ENCODE assay signal across 8 mouse cellular contexts in genomic region chr7:35586055-35586905, GRCm38 (mm10). TPM values are rescaled to one million over a fixed set of nuclear protein-coding genes. Genes with fewer than 3 reads are reported as not detected.
DNase-seq lines count a peak whose midpoint lies in the region; ATAC-seq and TF ChIP-seq lines count a peak whose summit lies in the region.

Gene Ankrd27, plus strand, starts transcription at chr7:35586244.

- peak; percentile 96 for DNase-seq in 3T3-L1 (ENCODE audit: low read depth, low spot score)
- peak; percentile 81 to 90 for DNase-seq in adrenal gland, postnatal 4 days (ENCODE audit: low spot score in 2 of 2)
- peak; percentile 99 for DNase-seq in embryonic facial prominence, embryonic 14.5 days (ENCODE audit: low spot score)
- DNase-seq in heart, adult 2 months = peak; percentile 95
- peak; percentile 97 to 98 for DNase-seq in kidney, adult 8-10 months
- DNase-seq in spleen, postnatal 10 days (ENCODE audit: low spot score in 2 of 2) = peak; percentile 92 to 93

- TF ChIP-seq CTCF in heart, adult 2 months (IDR thresholded peaks at IDR 0.05) = no peak

- H3K79me2 ChIP-seq in heart, adult 2 months (replicated peaks; ENCODE audit: control insufficient read depth, insufficient read depth, low read length) = no peaks in the 10 kb centered on the region; the same call in 1 of the 2 replicates

- H3K4me3 ChIP-seq in embryonic facial prominence, embryonic 14.5 days (ENCODE audit: low read depth, low read length) = peak within 1 kb of the TSS; percentile 88
- H3K4me3 ChIP-seq in heart, adult 2 months = peak within 1 kb of the TSS; percentile 81
- peak within 1 kb of the TSS; percentile 88 for H3K4me3 ChIP-seq in limb, embryonic 13.5 days
- peak within 1 kb of the TSS; percentile 94 for H3K4me3 ChIP-seq in midbrain, embryonic 16.5 days (ENCODE audit: low read depth, low read length)

- WGBS in embryonic facial prominence, embryonic 14.5 days = under 1% methylated on average over 43 of the region's 49 CpGs
- under 1% methylated on average over 49 of the region's 49 CpGs for WGBS in heart, adult 2 months
- under 1% methylated on average over 49 of the region's 49 CpGs for WGBS in limb, embryonic 13.5 days
- WGBS in midbrain, embryonic 16.5 days = under 1% methylated on average over 49 of the region's 49 CpGs

- peak; percentile 76 for TF ChIP-seq POLR2A in heart, adult 2 months (IDR thresholded peaks at IDR 0.05; ENCODE audit: insufficient read depth, low read depth, low read length)

- peak within 1 kb of the TSS; percentile 82 for H3K9ac ChIP-seq in embryonic facial prominence, embryonic 14.5 days (ENCODE audit: low read depth, low read length)
- peak within 1 kb of the TSS; percentile 66 for H3K9ac ChIP-seq in heart, adult 2 months (ENCODE audit: low read depth, low read length)
- H3K9ac ChIP-seq in limb, embryonic 13.5 days = peak within 1 kb of the TSS; percentile 92
- peak within 1 kb of the TSS; percentile 94 for H3K9ac ChIP-seq in midbrain, embryonic 16.5 days (ENCODE audit: low read depth, low read length)

- peak; percentile 98 for ATAC-seq in embryonic facial prominence, embryonic 14.5 days (ENCODE audit: low read depth)
- ATAC-seq in limb, embryonic 13.5 days (ENCODE audit: low FRiP score, low read depth) = peak; percentile 95
- ATAC-seq in midbrain, embryonic 16.5 days = peak; percentile 99

- H3K4me1 ChIP-seq in embryonic facial prominence, embryonic 14.5 days (ENCODE audit: control insufficient read depth, insufficient read depth, low read length) = peaks cover 21% of the 10 kb centered on the region
- peaks cover 1% of the 10 kb centered on the region; the same call in 1 of the 2 replicates for H3K4me1 ChIP-seq in heart, adult 2 months (ENCODE audit: control insufficient read depth, insufficient read depth, low read length)
- peaks cover 49% of the 10 kb centered on the region for H3K4me1 ChIP-seq in limb, embryonic 13.5 days
- H3K4me1 ChIP-seq in midbrain, embryonic 16.5 days (ENCODE audit: control insufficient read depth, insufficient read depth, low read length) = peaks cover 22% of the 10 kb centered on the region

- intact Hi-C loops in heart, adult 2 months (cut with DNase I) = loop anchor here (5.0 kb wide), 1 partner anchor 61 kb away; the partner anchor contains the start of gene Pdcd5

- H3K27ac ChIP-seq in embryonic facial prominence, embryonic 14.5 days (replicated peaks; ENCODE audit: low read depth, low read length) = peak within 1 kb of the TSS; percentile 54
- peak within 1 kb of the TSS; percentile 77 for H3K27ac ChIP-seq in heart, adult 2 months
- H3K27ac ChIP-seq in limb, embryonic 13.5 days = peak within 1 kb of the TSS; percentile 88
- H3K27ac ChIP-seq in midbrain, embryonic 16.5 days (ENCODE audit: low read length) = peak within 1 kb of the TSS; percentile 72

- TF ChIP-seq EP300 in heart, adult 2 months (IDR thresholded peaks at IDR 0.05; ENCODE audit: insufficient read depth, low read depth, low read length) = no peak

- peaks cover 38% of the 10 kb centered on the region for H3K27me3 ChIP-seq in embryonic facial prominence, embryonic 14.5 days (replicated peaks; ENCODE audit: control insufficient read depth, insufficient read depth, low read length)
- H3K27me3 ChIP-seq in heart, adult 2 months (ENCODE audit: control insufficient read depth, insufficient read depth, low read length) = peaks cover 9% of the 10 kb centered on the region; the same call in 1 of the 2 replicates
- peaks cover 37% of the 10 kb centered on the region for H3K27me3 ChIP-seq in limb, embryonic 13.5 days
- peaks cover 23% of the 10 kb centered on the region for H3K27me3 ChIP-seq in midbrain, embryonic 16.5 days (ENCODE audit: control insufficient read depth, insufficient read depth, low read depth, low read length)

- no peaks in the 10 kb centered on the region for H3K9me3 ChIP-seq in embryonic facial prominence, embryonic 14.5 days (ENCODE audit: control insufficient read depth, low read length)
- no peaks in the 10 kb centered on the region; the same call in 1 of the 2 replicates for H3K9me3 ChIP-seq in limb, embryonic 13.5 days
- H3K9me3 ChIP-seq in midbrain, embryonic 16.5 days (replicated peaks; ENCODE audit: control insufficient read depth, low read length, poor library complexity, severe bottlenecking) = no peaks in the 10 kb centered on the region

- peak within 1 kb of the TSS; percentile 98 for H3K4me2 ChIP-seq in embryonic facial prominence, embryonic 14.5 days (ENCODE audit: low read depth, low read length)
- H3K4me2 ChIP-seq in limb, embryonic 13.5 days (replicated peaks) = peak within 1 kb of the TSS; percentile 99
- peak within 1 kb of the TSS; percentile 100 for H3K4me2 ChIP-seq in midbrain, embryonic 16.5 days (ENCODE audit: low read length)

- no peaks in the 10 kb centered on the region for H3K36me3 ChIP-seq in embryonic facial prominence, embryonic 14.5 days (ENCODE audit: control insufficient read depth, insufficient read depth, low read length)
- no peaks in the 10 kb centered on the region for H3K36me3 ChIP-seq in heart, adult 2 months (ENCODE audit: control insufficient read depth, insufficient read depth, low read length)
- H3K36me3 ChIP-seq in limb, embryonic 13.5 days = no peaks in the 10 kb centered on the region
- no peaks in the 10 kb centered on the region for H3K36me3 ChIP-seq in midbrain, embryonic 16.5 days (ENCODE audit: control insufficient read depth, insufficient read depth, low read length)

RNA-seq across cellular contexts. Expression of gene Ankrd27, which starts in this region (rescaled TPM):
- total RNA-seq in adrenal gland, postnatal 4 days (2021) = 10 to 100 TPM; 31.8 to 33.8 TPM
- 42.0 and 46.3 TPM in 2 replicates for polyA plus RNA-seq in embryonic facial prominence, embryonic 14.5 days (2014; fragmentation: Nextera tagmentation; extraction: Ambion mirVana)
- total RNA-seq in heart, adult 2 months (2021) = 10 to 100 TPM; 12.5 to 13.7 TPM
- polyA plus RNA-seq in heart, adult 2 months (2012; rRNA removed) = 10.6 and 13.2 TPM in 2 replicates
- polyA plus RNA-seq in limb, embryonic 13.5 days (2015; fragmentation: Nextera tagmentation; extraction: Ambion mirVana) = 43.1 and 52.1 TPM in 2 replicates
- polyA plus RNA-seq in midbrain, embryonic 16.5 days (2015; fragmentation: Nextera tagmentation; extraction: Ambion mirVana) = 18.4 and 19.0 TPM in 2 replicates

Comparison
In these comparisons a context has a peak if more than half of its experiments do, and no peak if none do; other contexts are left out.
1. Peak in every context shown above with its lines: DNase-seq, ATAC-seq, H3K4me3 ChIP-seq and H3K27ac ChIP-seq.